Comparison of ENCODE assay signal across 8 mouse cellular contexts in genomic region chr11:55031211-55031990, GRCm38 (mm10). TPM values are rescaled to one million over a fixed set of nuclear protein-coding genes. Genes with fewer than 3 reads are reported as not detected.
DNase-seq lines count a peak whose midpoint lies in the region; ATAC-seq and TF ChIP-seq lines count a peak whose summit lies in the region.

No protein-coding gene starts in this region.

- peaks cover 20% of the 10 kb centered on the region for H3K36me3 ChIP-seq in heart, embryonic 13.5 days
- H3K36me3 ChIP-seq in MEL (ENCODE audit: control insufficient read depth in 1 of 2, insufficient read depth in 2 of 2, low read length in 2 of 2) (peaks cover 0 to 23% of the 10 kb centered on the region in 2 experiments; a peak in 2 of 4 replicates), myocyte (ENCODE audit: control insufficient read depth, insufficient read depth) (peaks cover 12% of the 10 kb centered on the region)

- peak; percentile 4 to 10; a peak in 1 of 4 replicates for TF ChIP-seq EP300 in MEL (IDR thresholded peaks at IDR 0.05; ENCODE audit: low read depth in 1 of 2, low read length in 2 of 2)

- DNase-seq in heart, postnatal 36 days, result no peak
- DNase-seq in MEL (ENCODE audit: low read depth, low spot score), result peak; percentile 82
- DNase-seq in testis, postnatal 14 days (ENCODE audit: low spot score), result no peak
- DNase-seq in left cerebral cortex, postnatal 25 days (ENCODE audit: low spot score in 2 of 2), result no peak
- DNase-seq in gastrocnemius, postnatal 25 days, result no peak

- H3ac ChIP-seq in myocyte (ENCODE audit: control insufficient read depth, insufficient read length), result no peak overlapping the region

- H3K79me2 ChIP-seq in MEL (ENCODE audit: control insufficient read depth, insufficient read depth, low read length, poor library complexity) (no peaks in the 10 kb centered on the region; the same call in 1 of the 2 replicates), myocyte (ENCODE audit: control insufficient read depth, insufficient read depth) (peaks cover 65% of the 10 kb centered on the region)

- intact Hi-C loops in heart, postnatal 36 days (cut with DNase I), result no loop called here
- intact Hi-C loops in left cerebral cortex, postnatal 25 days (cut with DNase I), result no loop called here

- peaks cover 61% of the 10 kb centered on the region for H3K4me1 ChIP-seq in heart, embryonic 13.5 days
- H3K4me1 ChIP-seq in MEL (ENCODE audit: control insufficient read depth in 1 of 2, insufficient read depth in 2 of 2, low read length in 2 of 2), result peaks cover 8 to 18% of the 10 kb centered on the region in 2 experiments; a peak in 3 of 4 replicates

- H3K27me3 ChIP-seq in heart, embryonic 13.5 days (replicated peaks), result no peaks in the 10 kb centered on the region
- H3K27me3 ChIP-seq in MEL (ENCODE audit: control insufficient read depth in 1 of 2, insufficient read depth in 2 of 2, low read length in 2 of 2) (no peaks in the 10 kb centered on the region; a peak in 1 of 4 replicates), myocyte (ENCODE audit: control insufficient read depth, insufficient read depth, insufficient read length) (no peaks in the 10 kb centered on the region)

- H3K4me2 ChIP-seq in heart, embryonic 13.5 days, result peak overlapping the region; percentile 95
- H3K4me2 ChIP-seq in myocyte (ENCODE audit: low read depth), result peak overlapping the region; percentile 96

- H3K9ac ChIP-seq in heart, embryonic 13.5 days, result peak overlapping the region; percentile 95
- no peak overlapping the region for H3K9ac ChIP-seq in MEL (ENCODE audit: control insufficient read depth, low read depth, low read length, poor library complexity, severe bottlenecking)

- WGBS in heart, embryonic 13.5 days, result 30% methylated on average over 10 of the region's 10 CpGs

- H3K9me3 ChIP-seq in heart, embryonic 13.5 days, result no peaks in the 10 kb centered on the region
- no peaks in the 10 kb centered on the region for H3K9me3 ChIP-seq in MEL (replicated peaks; ENCODE audit: insufficient read depth, low read length)

- TF ChIP-seq RAD21 in MEL (IDR thresholded peaks at IDR 0.05; ENCODE audit: low read depth, low read length), result no peak

- H3K4me3 ChIP-seq in heart, embryonic 13.5 days, result peak overlapping the region; percentile 88
- H3K4me3 ChIP-seq in MEL (ENCODE audit: control insufficient read depth in 1 of 2, insufficient read depth in 1 of 2, low read depth in 2 of 2, low read length in 2 of 2), result no peak overlapping the region
- H3K4me3 ChIP-seq in myocyte, result peak overlapping the region; percentile 95

- no peak for ATAC-seq in heart, embryonic 13.5 days (ENCODE audit: extremely low read depth, insufficient number of reproducible peaks, low FRiP score, low TSS enrichment)
- peak; percentile 68 for ATAC-seq in inflammation-experienced regulatory T-cells, adult 6 months

- H3K27ac ChIP-seq in heart, embryonic 13.5 days (replicated peaks), result peak overlapping the region; percentile 94
- no peak overlapping the region for H3K27ac ChIP-seq in MEL (ENCODE audit: control insufficient read depth, low read depth, low read length)

- no peak for TF ChIP-seq CTCF in MEL (IDR thresholded peaks at IDR 0.05 in 2 of 3, conservative IDR thresholded peaks at IDR 0.05 in 1 of 3; ENCODE audit: control insufficient read depth in 1 of 3, insufficient read depth in 1 of 3, low read depth in 2 of 3, low read length in 3 of 3, poor library complexity in 1 of 3, severe bottlenecking in 1 of 3)

- TF ChIP-seq POLR2A in MEL (IDR thresholded peaks at IDR 0.05; ENCODE audit: control insufficient read depth in 1 of 2, insufficient read depth in 1 of 2, low read depth in 1 of 2, low read length in 2 of 2, poor library complexity in 1 of 2), result no peak
- no peak for TF ChIP-seq POLR2A in myocyte (IDR thresholded peaks at IDR 0.05; ENCODE audit: insufficient read length, low read depth)

TF ChIP-seq in MEL, 35 proteins besides CTCF, POLR2A, EP300 and RAD21:
- TF ChIP-seq RCOR1 (IDR thresholded peaks at IDR 0.05; ENCODE audit: low read depth, low read length) (peak; percentile 79), GATA1 (IDR thresholded peaks at IDR 0.05; ENCODE audit: low read depth, low read length) (no peak)
TF ChIP-seq in MEL: peak in this region for 1.

TF ChIP-seq in myocyte, 11 proteins besides CTCF, POLR2A, EP300 and RAD21:
- no peak for TF ChIP-seq SRF (IDR thresholded peaks at IDR 0.05; ENCODE audit: control insufficient read depth, insufficient read length, low read depth)
- TF ChIP-seq POLR2AphosphoS2 (IDR thresholded peaks at IDR 0.05; ENCODE audit: insufficient read length, low read depth), result no peak

RNA-seq across cellular contexts. Expression of gene Anxa6, which starts 1.8 kb away (rescaled TPM):
- polyA plus RNA-seq in heart, embryonic 13.5 days (2015; fragmentation: Nextera tagmentation; extraction: Ambion mirVana), result 315 and 354 TPM in 2 replicates
- 100 to 1,000 TPM; 234 to 241 TPM for total RNA-seq in heart, postnatal 36 days (2021)
- total RNA-seq in MEL (2012; rRNA removed), result 47.0 and 49.0 TPM in 2 replicates
- polyA plus RNA-seq in MEL (2012; ENCODE audit: insufficient read depth in 1 of 2, insufficient read length in 2 of 2, low read depth in 1 of 2, low replicate concordance in 2 of 2, missing spikeins in 1 of 2), result 10 to 100 TPM in 1 of 2 experiments, not detected in 1; 49.4 TPM
- polyA plus RNA-seq in inflammation-experienced regulatory T-cells, adult 6 months (2017; shearing (Covaris generic)), result 100 to 1,000 TPM; 347 to 625 (median 370) TPM
- polyA plus RNA-seq in myocyte (2012; fragmentation: generic; extraction: Trizol), result 722 TPM
- total RNA-seq in left cerebral cortex, postnatal 25 days (2021), result 10 to 100 TPM; 81.1 to 89.5 TPM
- total RNA-seq in gastrocnemius, postnatal 25 days (2021), result 100 to 1,000 TPM; 180 to 209 TPM

RNA-seq across cellular contexts. Expression of gene Ccdc69, which starts 46.5 kb away (rescaled TPM):
- polyA plus RNA-seq in heart, embryonic 13.5 days (2015; fragmentation: Nextera tagmentation; extraction: Ambion mirVana), result 18.8 and 20.8 TPM in 2 replicates
- total RNA-seq in heart, postnatal 36 days (2021), result 1 to 10 TPM; 7.6 to 8.0 TPM
- 0.31 and 0.72 TPM in 2 replicates for total RNA-seq in MEL (2012; rRNA removed)
- polyA plus RNA-seq in MEL (2012; ENCODE audit: insufficient read depth in 1 of 2, insufficient read length in 2 of 2, low read depth in 1 of 2, low replicate concordance in 2 of 2, missing spikeins in 1 of 2) (under 1 TPM in 1 of 2 experiments, not detected in 1; 0.42 TPM), myocyte (2012; fragmentation: generic; extraction: Trizol) (0.11 TPM)
- 10 to 100 TPM; 75.5 to 92.6 (median 81.1) TPM for polyA plus RNA-seq in inflammation-experienced regulatory T-cells, adult 6 months (2017; shearing (Covaris generic))
- total RNA-seq in left cerebral cortex, postnatal 25 days (2021), result under 1 TPM; 0.32 to 0.37 TPM
- 1 to 10 TPM; 5.9 to 6.2 TPM for total RNA-seq in gastrocnemius, postnatal 25 days (2021)

Comparison
In these comparisons a context has a peak if more than half of its experiments do, and no peak if none do; other contexts are left out.
1. H3K4me3 ChIP-seq: peak in heart, embryonic 13.5 days (single experiment) and myocyte (single experiment); none in MEL (0 of 2).